Mouse (Mus musculus): ENCODE results near the gene Jam2. TPM values are rescaled to one million over a fixed set of nuclear protein-coding genes. Genes with fewer than 3 reads are reported as not detected.
A peak's percentile ranks its signal among the peaks of the same experiment; 100 is the strongest.

Gene Jam2
- polyA plus RNA-seq, 1 experiment: 37.9 TPM

DNA sequence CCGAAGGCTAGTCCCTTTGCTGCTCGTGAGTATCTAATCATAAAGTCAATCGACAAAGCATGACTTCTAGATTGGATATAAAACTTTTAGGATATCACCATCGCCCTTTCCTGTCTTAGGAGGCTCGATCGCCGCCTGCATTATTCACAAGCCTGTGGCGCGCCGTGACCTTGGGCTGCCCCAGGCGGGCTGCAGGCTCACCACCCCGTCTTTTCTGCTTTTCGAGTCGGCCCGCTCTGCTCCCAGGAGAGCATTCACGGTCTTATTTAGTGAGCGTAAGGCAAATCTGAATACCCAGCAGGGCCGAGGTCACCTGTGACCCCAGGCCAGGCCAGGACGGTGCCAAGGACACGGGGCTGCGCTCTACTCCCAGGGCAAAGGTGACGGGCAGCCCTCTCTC, 60.4 kb downstream of the Jam2 start:
- H3K27ac ChIP-seq (ENCODE audit: insufficient read depth, low read length): peak overlapping the region; percentile 89
- H3K27me3 ChIP-seq (ENCODE audit: control insufficient read depth, insufficient read depth, low read length): no peaks in the 10 kb centered on the region
- peaks cover 8% of the 10 kb centered on the region for H3K4me1 ChIP-seq (ENCODE audit: control insufficient read depth, insufficient read depth, low read length)
- TF ChIP-seq CTCF (IDR thresholded peaks at IDR 0.05; ENCODE audit: borderline replicate concordance, insufficient read depth, low read depth, low read length): no peak
- no peak for TF ChIP-seq POLR2A (IDR thresholded peaks at IDR 0.05; ENCODE audit: borderline replicate concordance, insufficient read depth, low read length)
- WGBS: under 1% methylated on average over 22 of the region's 22 CpGs
- peak overlapping the region; percentile 95 for H3K4me3 ChIP-seq (replicated peaks; ENCODE audit: insufficient read depth, low read depth, low read length)
- DNase-seq: no peak

DNA sequence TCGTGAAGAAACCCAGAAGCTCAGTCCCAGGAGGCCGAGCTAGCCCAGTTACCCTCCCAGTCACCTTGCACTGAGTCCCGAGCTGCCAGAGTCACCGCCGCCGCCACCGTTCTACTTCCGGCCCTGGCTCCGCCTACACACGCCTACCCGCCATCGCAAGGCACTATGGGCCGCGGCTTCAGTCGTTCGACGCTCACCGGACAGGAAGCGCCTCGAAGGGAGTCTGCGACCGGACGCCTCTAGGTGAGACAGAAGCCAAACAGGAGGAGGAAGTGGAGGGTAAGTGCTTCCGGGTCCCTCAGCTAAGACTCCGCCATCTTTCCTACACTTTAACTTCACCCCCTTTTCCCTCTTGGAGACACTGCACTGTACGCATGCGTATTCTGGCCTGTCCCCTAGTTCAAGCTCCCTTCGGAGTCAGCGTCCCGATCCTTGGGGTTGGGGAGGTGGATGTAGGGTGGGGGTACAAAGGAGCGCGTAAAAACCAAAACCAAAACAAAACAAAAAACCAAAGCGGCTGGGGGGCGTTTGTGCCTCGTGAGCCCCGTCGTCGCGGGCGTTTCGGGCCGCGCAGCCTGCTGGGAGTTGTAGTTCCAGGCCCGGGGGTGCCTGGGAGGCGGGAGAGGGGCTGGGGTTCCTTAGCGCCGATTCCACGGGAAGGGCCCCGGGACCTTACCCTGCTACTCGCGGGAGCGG, 61.0 kb downstream of the Jam2 start, which contains the start of gene Gabpa:
Gene Gabpa, plus strand, starts transcription at position 181 of the 696 bp plus-strand sequence.
- H3K4me3 ChIP-seq (replicated peaks; ENCODE audit: insufficient read depth, low read depth, low read length): peak within 1 kb of the TSS; percentile 95
- H3K27me3 ChIP-seq (ENCODE audit: control insufficient read depth, insufficient read depth, low read length): no peaks in the 10 kb centered on the region
- TF ChIP-seq CTCF (IDR thresholded peaks at IDR 0.05; ENCODE audit: borderline replicate concordance, insufficient read depth, low read depth, low read length) (no peak), POLR2A (IDR thresholded peaks at IDR 0.05; ENCODE audit: borderline replicate concordance, insufficient read depth, low read length) (peak; percentile 74)
- peak within 1 kb of the TSS; percentile 89 for H3K27ac ChIP-seq (ENCODE audit: insufficient read depth, low read length)
- DNase-seq: peak; percentile 92 to 97
- under 1% methylated on average over 52 of the region's 52 CpGs for WGBS
- peaks cover 8% of the 10 kb centered on the region for H3K4me1 ChIP-seq (ENCODE audit: control insufficient read depth, insufficient read depth, low read length)

DNA sequence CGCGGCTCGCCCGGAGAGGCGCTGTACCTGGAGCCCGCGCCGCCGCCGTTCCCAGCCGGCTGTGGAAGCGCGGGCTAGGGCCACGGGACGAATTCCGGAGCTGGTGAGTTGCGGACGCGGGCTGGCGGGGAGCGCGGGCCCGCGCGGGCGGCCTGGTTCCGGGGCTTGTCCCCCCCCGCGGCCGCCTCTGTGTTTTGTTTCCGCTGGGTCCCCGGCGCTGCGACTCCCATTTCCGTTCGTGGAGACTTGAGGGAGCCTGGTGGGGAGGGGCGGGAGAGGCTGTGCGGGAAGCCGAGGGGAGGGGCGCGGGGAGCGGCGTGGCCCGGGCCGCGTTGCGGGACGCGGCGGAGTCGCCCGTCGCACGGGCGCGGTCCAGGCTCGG, 61.5 kb downstream of the Jam2 start, which contains the start of gene Atp5j:
Gene Atp5j, minus strand, starts transcription at position 185 of the 382 bp plus-strand sequence.
- H3K4me3 ChIP-seq (replicated peaks; ENCODE audit: insufficient read depth, low read depth, low read length): peak within 1 kb of the TSS; percentile 95
- peaks cover 8% of the 10 kb centered on the region for H3K4me1 ChIP-seq (ENCODE audit: control insufficient read depth, insufficient read depth, low read length)
- WGBS: under 1% methylated on average over 49 of the region's 57 CpGs
- DNase-seq: peak; percentile 88 to 89
- no peaks in the 10 kb centered on the region for H3K27me3 ChIP-seq (ENCODE audit: control insufficient read depth, insufficient read depth, low read length)
- TF ChIP-seq POLR2A (IDR thresholded peaks at IDR 0.05; ENCODE audit: borderline replicate concordance, insufficient read depth, low read length) (no peak), CTCF (IDR thresholded peaks at IDR 0.05; ENCODE audit: borderline replicate concordance, insufficient read depth, low read depth, low read length) (no peak)
- peak within 1 kb of the TSS; percentile 89 for H3K27ac ChIP-seq (ENCODE audit: insufficient read depth, low read length)

DNA sequence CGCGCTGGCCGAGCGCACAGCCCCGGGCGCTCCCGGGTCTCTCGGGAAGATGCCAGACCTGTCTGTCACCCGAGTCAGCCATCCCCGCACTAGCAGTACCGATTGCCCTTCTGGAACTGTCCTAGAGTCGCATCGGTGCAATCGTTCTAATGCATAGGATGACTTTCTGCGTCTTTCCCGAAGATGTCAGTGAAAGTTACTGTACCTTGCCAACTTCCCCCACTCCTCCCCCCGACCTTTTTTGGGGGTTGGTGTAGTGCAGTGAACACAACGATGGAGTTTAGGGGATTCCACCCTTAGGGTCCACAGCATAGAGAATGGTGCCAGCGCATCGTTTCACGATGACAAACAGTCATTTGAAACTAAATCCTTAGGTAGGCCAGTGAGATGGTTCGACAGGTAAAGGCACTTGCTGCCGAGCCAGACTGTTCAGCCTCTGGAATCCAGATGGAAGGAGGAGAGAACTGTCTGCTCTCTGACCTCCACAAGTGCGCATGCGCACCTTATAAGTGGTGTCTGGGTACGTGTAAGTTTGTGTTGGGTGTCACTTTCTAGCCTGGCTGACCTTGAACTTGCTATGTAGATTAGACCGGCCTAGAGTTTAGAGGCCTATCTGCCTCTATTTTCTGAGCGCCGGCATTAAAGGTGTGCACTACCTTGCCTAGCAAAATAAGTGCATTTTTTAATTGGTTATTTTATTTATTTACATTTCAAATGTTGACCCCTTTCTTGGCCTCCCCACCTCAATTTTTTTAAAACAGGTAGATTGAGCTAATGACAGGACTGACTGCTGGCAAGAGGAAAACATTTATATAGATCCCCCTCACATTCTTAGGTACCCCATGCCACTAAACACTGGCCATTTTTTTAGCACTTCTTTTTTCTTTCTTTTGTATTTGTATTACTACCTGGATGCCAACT, 62.2 kb downstream of the Jam2 start:
- TF ChIP-seq CTCF (IDR thresholded peaks at IDR 0.05; ENCODE audit: borderline replicate concordance, insufficient read depth, low read depth, low read length) (no peak), POLR2A (IDR thresholded peaks at IDR 0.05; ENCODE audit: borderline replicate concordance, insufficient read depth, low read length) (no peak)
- WGBS: 6% methylated on average over 29 of the region's 29 CpGs

DNA sequence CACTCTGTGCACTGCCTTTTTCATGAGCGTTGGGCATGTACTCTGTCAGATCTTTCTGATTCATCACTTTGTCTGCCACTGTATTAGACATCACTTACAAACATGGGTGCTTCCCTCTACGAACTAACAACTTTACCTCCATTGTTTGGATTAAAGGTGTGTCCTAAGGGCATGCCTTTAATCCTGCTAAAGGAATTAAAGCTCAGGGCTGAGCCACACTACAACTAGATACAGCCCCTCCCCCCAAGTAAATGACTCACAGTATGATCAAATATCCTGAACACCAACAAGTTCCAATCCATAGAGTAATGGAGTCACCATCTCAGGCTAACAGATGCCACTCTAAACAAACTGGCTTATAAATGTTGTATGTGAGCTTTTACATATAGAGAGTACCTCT, 64.7 kb downstream of the Jam2 start:
- no peak for DNase-seq
- TF ChIP-seq CTCF (IDR thresholded peaks at IDR 0.05; ENCODE audit: borderline replicate concordance, insufficient read depth, low read depth, low read length): no peak
- TF ChIP-seq POLR2A (IDR thresholded peaks at IDR 0.05; ENCODE audit: borderline replicate concordance, insufficient read depth, low read length): no peak
- 87% methylated on average over 2 of the region's 2 CpGs for WGBS

More for the DNA sequence above, 62.2 kb downstream of the Jam2 start:
- Histone ChIP-seq H3K4me3 (replicated peaks; ENCODE audit: insufficient read depth, low read depth, low read length) (peak overlapping the region; percentile 95), H3K27me3 (ENCODE audit: control insufficient read depth, insufficient read depth, low read length) (no peaks in the 10 kb centered on the region), H3K4me1 (ENCODE audit: control insufficient read depth, insufficient read depth, low read length) (peaks cover 8% of the 10 kb centered on the region), H3K27ac (ENCODE audit: insufficient read depth, low read length) (peak overlapping the region; percentile 58)
- no peak for DNase-seq

DNA sequence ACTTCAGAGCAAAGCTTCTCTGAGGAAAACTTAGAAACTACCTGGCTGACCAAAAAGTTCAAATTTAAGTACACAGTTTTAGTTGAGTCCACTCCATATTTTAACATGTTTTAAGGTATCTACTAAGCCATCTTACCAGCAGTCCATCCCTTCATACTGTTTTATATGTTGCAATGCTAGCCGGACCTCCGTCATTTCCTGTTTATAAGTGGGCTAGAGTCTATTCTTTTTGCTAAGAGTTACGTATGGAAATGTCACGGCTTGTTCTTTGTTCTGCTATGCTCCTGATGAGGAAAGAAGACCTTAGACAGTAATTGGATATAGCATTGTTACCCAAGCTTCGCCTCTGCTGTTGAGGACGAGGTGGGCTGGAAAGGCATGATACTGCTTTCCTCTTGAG, 79.6 kb downstream of the Jam2 start:
- DNase-seq: no peak

More for the DNA sequence above, 64.7 kb downstream of the Jam2 start:
- no peak overlapping the region for H3K27ac ChIP-seq (ENCODE audit: insufficient read depth, low read length)
- no peaks in the 10 kb centered on the region for H3K27me3 ChIP-seq (ENCODE audit: control insufficient read depth, insufficient read depth, low read length)
- H3K4me1 ChIP-seq (ENCODE audit: control insufficient read depth, insufficient read depth, low read length): no peaks in the 10 kb centered on the region; the same call in none of the 2 replicates
- no peak overlapping the region for H3K4me3 ChIP-seq (replicated peaks; ENCODE audit: insufficient read depth, low read depth, low read length)

DNA sequence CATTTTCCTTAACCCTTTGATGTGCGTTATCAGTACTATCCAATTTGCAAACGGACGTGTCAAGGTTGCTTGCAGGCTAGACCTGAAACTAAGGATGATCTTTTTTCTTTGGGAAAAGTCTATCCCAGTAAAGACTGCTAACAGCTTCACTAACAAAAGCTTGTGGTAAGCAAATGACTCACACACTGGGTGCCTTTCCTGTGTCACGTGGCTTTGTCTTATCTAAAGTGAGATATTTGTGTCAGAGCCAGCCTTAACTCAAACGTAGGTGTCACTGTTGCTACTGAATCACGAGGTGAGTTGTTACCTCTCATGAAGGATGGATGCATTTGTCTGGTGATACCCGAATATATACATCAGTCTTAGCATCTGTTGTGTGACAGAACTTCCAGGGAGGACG, 90.7 kb downstream of the Jam2 start:
- TF ChIP-seq POLR2A (IDR thresholded peaks at IDR 0.05; ENCODE audit: borderline replicate concordance, insufficient read depth, low read length) (no peak), CTCF (IDR thresholded peaks at IDR 0.05; ENCODE audit: borderline replicate concordance, insufficient read depth, low read depth, low read length) (no peak)
- no peak for DNase-seq
- Histone ChIP-seq H3K27me3 (ENCODE audit: control insufficient read depth, insufficient read depth, low read length) (no peaks in the 10 kb centered on the region), H3K4me1 (ENCODE audit: control insufficient read depth, insufficient read depth, low read length) (no peaks in the 10 kb centered on the region), H3K4me3 (replicated peaks; ENCODE audit: insufficient read depth, low read depth, low read length) (no peak overlapping the region), H3K27ac (ENCODE audit: insufficient read depth, low read length) (no peak overlapping the region)
- 91% methylated on average over 8 of the region's 8 CpGs for WGBS

More for the DNA sequence above, 79.6 kb downstream of the Jam2 start:
- WGBS: 92% methylated on average over 6 of the region's 6 CpGs
- Histone ChIP-seq H3K4me1 (ENCODE audit: control insufficient read depth, insufficient read depth, low read length) (no peaks in the 10 kb centered on the region), H3K4me3 (replicated peaks; ENCODE audit: insufficient read depth, low read depth, low read length) (no peak overlapping the region), H3K27ac (ENCODE audit: insufficient read depth, low read length) (no peak overlapping the region), H3K27me3 (ENCODE audit: control insufficient read depth, insufficient read depth, low read length) (no peaks in the 10 kb centered on the region)
- TF ChIP-seq CTCF (IDR thresholded peaks at IDR 0.05; ENCODE audit: borderline replicate concordance, insufficient read depth, low read depth, low read length): no peak
- TF ChIP-seq POLR2A (IDR thresholded peaks at IDR 0.05; ENCODE audit: borderline replicate concordance, insufficient read depth, low read length): no peak

Data from cerebellum, adult 2 months (tissue).